Mouse (Mus musculus) lung, postnatal 0 days (tissue): Measurements from ENCODE around the gene Lfng.

Experiments used
- CTCF ChIP-seq: IDR thresholded peaks from 2 replicates; pipeline ENCODE4 v1.5.1; 2016; ENCODE audit warnings: antibody characterized with exemption, mild to moderate bottlenecking
- EP300 ChIP-seq: IDR thresholded peaks from 2 replicates; pipeline ENCODE4 v1.6.1; 2016; ENCODE audit warnings: antibody characterized with exemption, mild to moderate bottlenecking, control low read depth

DNA sequence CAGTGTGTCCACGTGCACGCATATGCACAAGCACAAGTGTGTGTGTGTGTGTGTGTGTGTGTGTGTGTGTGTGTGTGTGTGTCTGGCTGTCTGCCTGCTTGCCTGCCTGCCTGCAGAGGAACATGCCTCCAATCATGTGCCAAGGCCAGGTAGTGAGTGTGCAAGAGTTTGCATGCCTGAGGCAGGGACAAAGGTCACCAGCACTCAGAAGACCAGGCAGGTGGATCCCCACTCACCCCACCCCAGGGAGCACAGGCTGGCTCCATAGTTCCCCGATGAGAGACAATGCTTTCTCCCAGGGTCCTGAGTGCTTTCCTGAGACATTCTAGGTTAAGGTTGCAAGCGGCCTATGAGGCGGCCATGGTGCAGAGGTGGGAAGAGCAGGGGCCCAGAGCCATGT, 17.1 kb downstream of the Lfng start:
- TF ChIP-seq CTCF (no peak), EP300 (no peak)
